Mouse (Mus musculus): Measurements from ENCODE around the gene Pabpc4. TPM values are rescaled to one million over a fixed set of nuclear protein-coding genes. Genes with fewer than 3 reads are reported as not detected.

Pabpc4 gene
- 100 to 1,000 TPM in 1 of 2 experiments, 10 to 100 TPM in 1; 98.9 to 110 TPM for total RNA-seq (2021)
- 270 and 277 TPM in 2 replicates for polyA plus RNA-seq (2012; rRNA removed)
- long read RNA-seq, transcript Pabpc4-202 (15 exons, 3,019 nt): major isoform, 7 of 34 reads
- long read RNA-seq, partial matches to known transcripts: 2 of 34 reads
- long read RNA-seq, other reads (novel, unspliced or antisense): 23 of 34 reads

DNA sequence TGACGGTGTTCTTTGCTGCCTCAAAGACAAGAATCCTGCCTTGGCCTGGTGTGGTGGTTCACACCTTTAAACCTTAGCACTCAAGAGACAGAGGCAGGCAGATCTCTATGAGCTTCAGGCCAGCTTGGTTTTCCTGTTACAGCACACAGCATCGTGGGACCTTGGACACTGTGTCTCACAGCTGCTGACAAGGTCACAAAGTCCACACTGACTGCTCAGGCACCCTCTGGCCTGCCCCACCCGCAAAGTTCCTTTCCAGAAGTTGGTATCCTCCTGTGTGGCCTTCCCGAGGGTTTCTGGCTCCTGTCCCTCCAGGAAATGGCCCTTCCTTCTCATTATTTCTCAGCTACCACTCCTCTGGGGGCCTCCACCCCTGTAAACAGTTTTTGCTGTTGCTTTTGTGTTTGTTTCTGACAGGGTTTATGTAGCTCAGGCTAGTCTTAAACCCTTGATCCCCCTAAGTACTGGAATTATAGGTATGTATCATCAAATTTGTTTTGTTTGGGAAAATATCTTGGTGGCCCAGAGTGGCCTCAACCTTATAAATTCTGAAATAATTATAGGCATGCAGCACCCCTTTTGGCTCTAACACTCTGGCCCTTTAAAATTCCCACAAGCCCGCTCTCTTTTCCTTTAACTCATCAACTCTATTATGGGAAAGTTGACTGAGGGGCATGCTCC, at the start of gene Pabpc4:
Pabpc4 (plus strand) TSS at position 631 of the 681 bp plus-strand sequence.
- DNase-seq: peak; percentile 73

DNA sequence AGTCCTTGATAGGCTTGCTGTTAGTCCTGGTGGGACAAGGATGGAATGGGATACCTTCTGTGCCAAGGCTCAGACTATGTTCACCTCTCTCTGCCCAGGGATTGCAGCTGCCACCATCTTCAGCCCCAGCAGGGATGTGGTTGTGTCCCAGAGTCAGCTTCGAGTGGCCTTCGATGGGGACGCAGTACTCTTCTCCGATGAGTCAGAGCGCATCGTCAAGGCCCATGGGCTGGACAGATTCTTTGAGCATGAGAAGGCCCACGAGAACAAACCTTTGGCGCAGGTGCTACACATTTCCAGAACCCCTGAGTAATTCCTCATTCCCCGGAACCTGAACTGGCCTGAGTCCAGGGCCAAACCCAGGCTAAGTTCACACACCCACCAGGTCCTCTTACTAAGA, 48.2 kb upstream of the Pabpc4 start:
- DNase-seq: peak; percentile 89

DNA sequence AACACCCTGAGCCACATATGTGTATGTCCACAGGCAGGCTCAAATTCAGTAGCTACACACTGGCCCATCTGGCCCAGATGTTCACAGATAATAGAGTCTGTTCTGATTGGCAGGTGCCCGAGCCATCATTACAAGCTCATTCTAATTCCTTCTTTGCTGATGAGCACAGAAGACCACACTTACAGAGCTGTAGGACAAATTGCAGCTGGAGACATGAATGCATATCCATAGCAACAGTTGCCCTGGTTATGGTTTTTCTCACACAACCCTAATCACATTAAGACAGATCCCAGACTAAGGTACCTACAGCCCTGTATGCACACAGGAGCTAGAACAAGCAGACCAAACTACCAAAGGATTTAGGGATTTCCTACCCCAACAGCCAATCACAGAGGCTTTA, 46.8 kb upstream of the Pabpc4 start:
- DNase-seq: no peak

DNA sequence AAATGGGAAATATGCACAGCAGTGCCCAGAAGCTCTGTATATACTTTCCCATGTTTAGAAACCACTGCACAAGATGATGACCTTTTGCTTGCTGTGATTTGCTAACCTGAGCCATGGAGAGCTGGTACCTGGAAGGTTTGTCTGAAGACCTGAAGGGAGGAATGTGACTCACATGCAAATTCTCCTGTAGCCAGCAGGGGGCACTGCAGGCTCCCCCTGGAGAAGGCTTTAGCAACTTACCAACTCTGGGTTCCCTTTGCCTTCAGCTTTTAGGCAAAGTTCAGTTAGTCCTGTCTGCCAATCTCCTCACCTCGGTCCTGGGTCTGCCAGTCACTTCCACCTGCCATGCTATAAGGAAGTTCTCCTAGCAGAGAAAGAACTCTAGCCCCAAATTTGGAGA, 45.4 kb upstream of the Pabpc4 start:
- DNase-seq: peak; percentile 40

DNA sequence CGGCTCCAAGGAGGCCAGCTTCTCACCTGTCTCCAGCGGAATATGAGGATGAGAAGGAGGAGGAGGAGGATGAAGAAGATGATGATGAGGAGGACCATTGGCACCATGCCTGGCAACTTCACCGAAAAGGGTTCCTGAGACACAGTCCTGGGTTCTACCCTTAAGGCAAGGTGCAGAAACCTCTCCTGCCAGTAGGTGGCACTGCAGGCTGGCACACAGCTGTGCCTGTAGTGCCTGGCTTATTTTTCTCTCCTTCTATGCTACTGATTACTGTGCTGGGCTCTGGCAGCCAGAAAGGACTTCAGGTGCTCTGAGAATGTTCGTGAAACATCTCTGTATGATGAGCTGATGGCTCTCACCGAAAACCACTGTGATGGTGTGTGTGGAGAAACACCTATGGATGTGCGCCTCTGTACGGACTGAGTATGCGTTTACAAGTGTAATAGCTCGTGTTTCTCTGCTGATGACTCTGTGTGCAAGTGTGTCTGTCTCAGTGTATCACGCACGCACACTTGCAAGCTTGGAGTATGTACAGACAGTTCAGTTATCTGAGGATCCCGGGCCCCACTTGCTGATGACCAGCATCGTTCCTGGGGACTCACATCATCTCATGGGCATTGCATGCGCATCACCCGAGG, 42.3 kb upstream of the Pabpc4 start:
- peak; percentile 80 for DNase-seq

DNA sequence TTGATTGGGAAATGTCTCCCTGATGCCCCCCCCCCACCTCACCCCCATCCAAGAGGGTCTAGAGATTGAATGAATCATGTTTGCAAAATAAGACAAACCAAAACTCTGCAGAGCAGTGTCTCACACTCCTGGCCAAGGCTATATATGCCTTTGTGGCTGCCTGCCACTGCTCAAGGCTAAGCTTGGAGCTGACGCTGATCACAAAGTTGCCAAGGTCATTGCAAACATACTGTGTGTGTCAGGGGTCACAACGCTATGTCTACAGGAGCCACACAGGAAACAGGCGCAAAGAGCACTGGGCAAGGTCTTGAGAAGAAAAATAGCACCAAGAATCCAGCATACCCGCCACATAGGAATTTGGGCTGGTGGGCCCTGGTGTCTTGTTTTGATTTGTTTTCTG, 41.5 kb upstream of the Pabpc4 start:
- DNase-seq: peak; percentile 85

DNA sequence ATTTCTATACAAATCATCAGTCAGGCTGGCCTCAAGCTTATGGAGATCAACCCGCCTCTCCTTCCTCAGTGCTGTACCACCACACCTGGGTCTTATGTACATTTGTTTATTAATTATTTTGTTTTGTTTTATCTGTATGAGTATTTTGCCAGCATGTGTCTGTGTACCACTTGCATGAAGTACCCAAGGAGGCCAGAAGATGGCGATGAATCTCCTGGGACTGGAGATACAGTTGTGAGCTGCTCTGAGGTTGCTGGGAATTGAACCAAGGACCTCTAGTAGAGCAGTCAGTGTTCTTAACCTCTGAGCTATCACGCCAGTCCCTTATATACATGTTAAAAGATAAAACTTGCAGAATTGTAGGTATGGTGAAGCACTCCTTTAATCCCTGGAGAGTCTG, 38.8 kb upstream of the Pabpc4 start:
- no peak for DNase-seq

DNA sequence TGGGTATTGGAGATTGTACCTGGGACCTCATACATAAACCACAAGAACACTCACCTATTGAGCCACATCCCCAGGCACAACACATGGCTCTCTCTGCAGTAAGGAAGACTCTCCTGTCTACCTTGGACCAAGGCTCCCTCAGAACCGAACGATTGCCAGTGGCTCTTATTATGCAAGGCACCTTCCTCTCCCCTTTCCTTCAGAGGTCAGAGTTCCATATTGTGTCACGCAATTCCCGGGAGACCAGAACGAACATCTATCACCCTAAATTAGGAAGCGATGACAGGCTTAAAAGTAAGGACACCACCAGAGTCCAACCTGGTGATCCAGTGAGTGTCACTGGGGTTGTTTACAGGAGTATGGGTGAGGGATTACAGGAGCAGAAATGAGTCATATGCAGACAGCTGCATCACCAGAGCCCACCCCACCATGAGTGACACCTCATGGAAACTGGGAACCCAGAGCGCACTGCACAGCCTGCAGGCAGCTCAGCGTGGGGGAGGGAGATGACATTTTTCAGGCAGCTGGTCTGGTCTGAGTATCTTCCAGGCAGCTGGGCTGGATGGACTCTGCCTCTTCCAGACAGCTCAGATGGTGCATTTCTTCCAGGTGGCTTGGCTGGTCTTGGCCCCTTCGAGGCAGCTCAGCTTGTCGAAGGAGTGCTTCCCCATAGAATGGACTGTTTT, 36.3 kb upstream of the Pabpc4 start:
- DNase-seq: peak; percentile 41

DNA sequence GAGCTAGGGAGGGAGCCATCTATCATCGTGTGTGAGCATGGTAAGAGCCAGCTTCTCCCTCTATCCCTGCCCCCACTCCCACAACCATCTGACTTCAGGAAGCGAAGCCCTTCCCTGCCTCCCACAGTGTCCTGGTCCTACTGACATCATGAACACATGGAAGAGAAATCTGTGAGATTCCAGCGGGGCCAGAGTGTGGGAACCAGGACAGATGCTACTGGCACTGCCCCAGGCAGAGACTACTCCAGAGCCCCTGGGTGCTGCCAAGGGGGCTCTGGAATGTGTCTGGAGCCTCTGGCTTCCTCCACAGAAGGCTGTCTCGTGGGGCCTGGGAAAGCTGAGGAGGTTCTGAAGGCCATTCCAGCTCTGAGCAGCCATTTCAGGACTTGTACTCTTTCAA, 34.4 kb upstream of the Pabpc4 start:
- no peak for DNase-seq

DNA sequence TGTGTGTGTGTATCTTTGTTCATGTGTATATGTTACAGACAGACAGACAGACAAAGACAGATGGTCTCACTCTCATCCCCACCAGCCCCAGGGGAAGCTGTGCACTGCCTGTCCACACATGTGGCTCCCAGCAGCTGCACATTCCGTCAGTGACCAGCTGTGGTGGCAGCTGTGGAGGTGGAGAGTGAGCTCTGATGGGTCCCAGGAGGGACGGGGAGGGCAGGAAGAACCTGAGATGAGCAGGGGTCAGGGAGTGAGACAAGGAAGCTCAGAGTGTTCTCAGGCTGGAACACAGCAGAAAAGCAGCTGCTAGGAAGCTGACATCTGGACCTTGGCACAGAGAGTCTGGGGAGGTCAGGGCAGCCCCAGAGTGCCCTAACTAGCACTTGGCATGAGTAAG, 33.9 kb upstream of the Pabpc4 start:
- DNase-seq: no peak

DNA sequence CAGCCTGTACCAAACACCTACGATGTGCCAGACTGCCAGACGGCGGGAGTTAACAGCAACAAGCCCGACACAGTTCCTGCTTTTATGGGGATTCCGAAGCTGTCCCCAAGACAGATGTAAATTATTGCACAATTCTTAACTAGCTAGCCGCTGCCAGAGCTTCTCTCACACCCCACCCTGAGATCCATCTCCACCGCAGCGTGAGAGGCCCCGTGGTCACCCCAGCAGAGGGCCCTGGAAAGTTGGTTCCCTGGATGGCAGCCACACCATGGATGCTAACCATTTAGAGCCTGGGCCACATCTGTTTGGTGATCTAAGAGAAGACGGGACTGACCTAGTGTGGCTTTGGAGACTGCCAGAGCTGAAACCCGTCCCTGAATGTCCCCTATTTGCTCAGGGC, 33.0 kb upstream of the Pabpc4 start:
- DNase-seq: no peak

DNA sequence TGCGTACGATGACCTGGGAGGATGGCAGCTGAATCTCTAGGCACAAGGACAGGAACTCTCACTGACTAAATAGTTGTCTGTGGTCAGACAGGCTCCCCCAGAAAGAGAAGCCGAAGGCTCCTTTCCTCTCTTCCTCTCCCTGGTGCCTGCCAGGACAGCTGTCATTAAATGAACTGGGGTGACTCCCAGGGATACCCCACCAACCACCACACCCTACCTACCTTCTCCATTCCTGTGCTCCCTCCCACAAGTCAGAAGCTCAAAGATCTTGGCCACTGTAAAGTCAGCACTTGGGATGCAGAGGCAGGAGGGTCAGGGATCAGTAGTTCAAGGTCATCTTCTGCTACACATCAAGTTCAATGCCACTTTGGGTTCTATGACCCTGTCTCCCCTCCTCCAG, 29.3 kb upstream of the Pabpc4 start:
- DNase-seq: no peak

DNA sequence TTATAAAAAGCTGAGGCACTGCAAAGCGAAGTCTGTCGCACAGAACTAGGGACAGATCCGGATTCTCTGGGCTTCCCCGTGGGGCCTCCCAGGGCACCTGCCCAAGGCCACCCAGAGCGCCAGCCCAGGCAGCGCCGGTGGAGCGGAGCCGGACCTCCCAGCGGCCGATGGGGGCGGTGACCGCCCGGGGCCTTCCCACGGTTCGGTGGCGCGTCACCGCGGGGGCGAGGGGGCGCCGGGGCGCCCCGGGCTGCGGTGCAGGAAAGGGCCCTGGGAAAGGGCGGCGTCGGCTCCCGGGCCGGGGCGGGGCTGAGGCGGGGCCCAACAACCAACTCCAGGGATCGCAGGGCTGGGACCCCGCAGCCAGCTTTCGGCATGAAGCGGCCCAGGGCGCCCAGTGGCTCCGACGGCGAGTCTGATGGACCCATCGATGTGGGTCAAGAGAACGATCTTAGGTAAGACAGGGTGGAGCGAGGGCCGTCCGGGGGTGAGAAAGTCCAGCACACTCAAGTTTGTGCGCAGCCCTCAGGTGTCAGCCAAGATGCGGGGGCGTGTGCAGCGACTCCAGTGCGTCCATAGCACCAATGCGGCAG, 28.6 kb upstream of the Pabpc4 start, which contains the start of gene Heyl:
Heyl (plus strand) TSS at position 65 of the 593 bp plus-strand sequence.
- DNase-seq: peak; percentile 77

DNA sequence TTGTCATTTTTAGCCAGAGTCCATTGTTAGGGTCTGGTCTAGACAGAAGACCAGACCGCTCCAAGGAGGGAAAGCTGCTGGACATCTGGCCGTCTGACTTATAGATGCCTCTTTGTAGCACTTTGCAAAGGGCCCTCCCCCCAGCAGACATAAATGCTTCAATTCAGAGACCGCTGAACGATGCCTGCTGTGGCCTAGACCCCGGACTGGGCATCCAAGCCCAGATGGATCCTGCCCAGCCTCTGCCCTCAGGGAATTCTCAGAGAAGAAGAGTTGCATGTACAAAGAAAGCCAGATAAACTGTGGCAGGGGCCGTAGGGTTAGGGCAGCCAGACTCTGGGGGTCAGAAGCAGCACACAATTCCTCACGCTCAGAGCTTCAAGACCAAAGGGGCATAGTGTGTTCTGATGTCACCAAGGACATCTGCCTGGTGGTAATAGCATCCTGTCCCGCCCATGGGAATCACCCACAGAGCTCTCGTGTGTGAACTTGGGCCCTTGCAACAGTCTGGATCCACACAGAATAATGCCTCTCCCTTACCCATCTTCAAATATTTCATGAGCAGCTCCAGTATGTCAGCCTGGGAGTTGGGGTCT, 26.2 kb upstream of the Pabpc4 start:
- no peak for DNase-seq

DNA sequence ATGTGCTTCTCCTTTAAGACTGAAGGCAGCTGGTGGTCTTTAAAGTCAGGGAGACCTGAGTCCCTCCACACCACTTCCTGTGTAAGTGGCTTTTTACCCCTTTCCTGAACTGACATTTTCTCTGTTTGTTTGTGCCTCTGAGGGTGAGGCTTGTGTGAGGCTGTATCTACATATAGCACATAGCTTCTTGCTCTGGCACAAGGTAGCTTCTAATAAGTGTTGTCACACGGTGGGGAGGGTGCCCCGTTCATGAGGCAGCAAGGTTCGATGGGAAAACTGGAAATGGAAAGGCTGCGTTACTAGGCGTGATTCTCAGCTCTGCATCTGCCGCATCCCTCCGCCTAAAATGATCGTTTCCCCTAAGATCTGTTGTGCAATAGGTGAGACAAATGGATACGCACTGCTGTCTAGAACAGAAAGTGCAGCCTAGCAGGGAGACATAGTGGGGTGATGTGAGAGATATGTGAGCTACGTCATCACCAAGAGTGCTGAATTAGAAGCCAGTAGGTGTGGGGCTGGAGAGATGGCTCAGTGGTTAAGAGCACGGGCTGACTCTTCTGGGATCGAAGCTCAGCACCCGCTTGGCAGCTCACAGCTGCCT, 25.6 kb upstream of the Pabpc4 start:
- DNase-seq: no peak

DNA sequence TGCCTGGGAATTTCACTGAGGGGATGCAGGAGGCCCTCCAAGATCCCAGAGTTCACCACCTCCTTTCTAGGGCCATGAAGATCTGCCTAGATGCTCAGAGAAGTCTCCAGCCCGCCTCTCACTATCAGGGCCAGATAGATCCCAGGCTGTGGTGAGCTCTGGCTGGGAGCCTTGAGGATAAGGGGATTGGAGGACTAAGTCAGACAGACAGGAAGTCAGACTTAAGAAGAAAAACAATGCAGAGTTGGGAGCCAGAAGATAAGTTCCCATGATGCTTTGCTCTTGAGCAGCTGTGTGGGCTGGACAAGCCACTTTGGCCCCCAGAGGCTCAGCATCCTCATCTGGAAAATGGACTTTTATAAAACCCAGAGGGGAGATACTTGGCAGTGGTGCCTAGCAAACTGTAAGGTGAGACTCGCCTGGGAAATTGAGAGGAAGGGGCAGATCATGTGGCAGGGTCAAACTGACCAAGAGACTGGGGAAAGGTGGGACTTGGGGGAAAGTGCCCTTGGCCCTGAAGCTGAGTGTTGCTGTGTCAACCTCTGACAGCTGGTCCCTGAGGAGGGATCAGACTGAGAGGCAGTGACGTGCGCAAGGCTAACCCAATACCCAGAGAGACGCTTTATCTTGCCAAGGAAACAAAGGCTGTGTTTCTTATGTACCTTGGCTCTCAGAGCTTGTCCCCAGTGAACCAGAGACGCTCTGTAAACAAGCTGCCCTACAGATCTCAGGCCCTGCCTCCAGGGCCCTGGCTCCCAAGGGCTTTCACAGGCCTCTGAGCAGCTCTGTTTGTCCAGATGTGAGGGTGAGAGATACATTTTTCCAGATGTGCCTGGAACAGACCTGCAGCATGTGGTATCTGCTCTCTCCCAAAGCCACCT, 24.5 kb upstream of the Pabpc4 start:
- DNase-seq: no peak

DNA sequence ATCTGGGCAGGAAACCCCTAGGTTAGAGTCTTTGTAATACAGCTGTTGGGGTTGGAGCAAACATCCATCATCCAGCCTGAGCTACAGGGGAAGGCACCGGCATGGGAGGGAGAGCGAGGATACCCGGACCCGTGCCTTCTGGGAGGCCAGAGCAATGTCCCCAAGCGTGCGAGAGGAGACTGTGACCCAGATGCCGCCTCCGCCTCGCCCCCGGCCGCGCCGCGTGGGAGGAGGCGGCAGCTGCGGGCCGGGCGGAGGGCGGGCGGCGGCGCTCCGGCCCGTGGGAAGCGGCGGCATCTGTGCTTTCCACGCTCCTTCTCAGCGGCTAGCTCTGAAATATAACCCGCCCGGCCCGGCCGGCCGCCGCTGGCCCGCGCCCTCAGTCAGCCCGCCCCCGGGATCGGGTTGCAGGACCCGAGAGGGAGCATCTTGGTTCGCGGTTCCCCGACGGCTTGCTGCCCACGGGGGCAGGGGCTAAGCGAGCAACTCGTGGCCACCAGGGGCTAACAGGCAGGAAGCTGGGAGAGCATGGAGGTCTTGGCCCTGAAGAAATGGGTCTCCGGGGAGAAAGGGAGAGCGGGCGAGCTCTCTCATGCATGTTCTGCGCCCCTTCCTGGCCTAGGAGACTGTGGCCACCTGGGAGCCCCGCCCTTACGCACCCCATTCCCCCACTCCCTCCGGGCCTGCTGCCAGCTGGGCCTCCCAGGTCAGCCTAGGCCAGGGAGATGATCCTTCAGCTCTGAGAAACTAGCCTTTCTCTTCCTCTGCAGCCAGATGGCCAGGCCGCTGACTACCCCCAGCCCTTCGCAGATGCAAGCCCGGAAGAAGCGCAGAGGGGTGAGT, 22.6 kb upstream of the Pabpc4 start:
- DNase-seq: peak; percentile 54

DNA sequence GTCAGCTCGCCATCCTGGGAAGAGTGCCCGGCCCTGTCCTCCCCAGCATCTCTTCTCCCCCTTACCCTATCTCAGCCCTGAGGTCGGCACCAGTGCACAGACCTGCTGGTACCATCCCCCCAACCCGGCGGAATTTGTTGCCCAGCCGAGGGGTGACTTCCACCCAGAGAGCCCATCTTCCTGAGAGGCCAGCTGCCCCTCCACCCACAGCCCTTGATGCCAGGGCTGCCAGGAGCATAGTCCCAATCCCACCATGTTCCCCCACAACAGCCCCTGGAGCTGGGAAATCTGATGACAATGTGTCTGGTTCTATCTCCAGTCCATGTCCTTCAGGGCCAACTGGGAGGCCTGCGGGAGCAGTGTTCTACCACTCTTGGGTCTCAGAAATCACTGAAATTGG, 15.9 kb upstream of the Pabpc4 start:
- DNase-seq: no peak

DNA sequence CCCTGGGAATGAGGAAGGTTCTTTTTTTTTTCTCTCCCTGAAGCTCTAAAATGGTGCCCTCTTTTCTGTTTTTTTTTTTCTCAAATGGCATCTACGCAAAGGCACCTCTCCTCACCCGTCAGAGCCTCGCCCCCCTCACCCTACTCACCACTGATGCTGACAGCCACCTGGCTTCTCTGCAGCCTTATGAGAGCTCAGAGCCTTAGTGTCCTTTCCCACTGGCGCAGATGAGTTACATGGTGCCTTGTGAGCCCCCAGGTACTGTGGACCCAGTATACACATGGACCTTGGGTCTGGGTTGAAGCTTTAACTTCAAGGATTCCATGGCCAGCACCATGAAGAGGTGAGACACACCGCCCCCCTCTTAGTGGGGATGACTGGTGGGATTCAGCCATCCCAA, 15.5 kb upstream of the Pabpc4 start:
- DNase-seq: no peak

Data from adrenal gland, adult 2 months (tissue).